Mouse (Mus musculus): ENCODE data around the gene Gm28042. TPM values are rescaled to one million over a fixed set of nuclear protein-coding genes. Genes with fewer than 3 reads are reported as not detected.

The Gm28042 gene
- polyA plus RNA-seq, 1 experiment from 2014 or later = 1.3 TPM

DNA sequence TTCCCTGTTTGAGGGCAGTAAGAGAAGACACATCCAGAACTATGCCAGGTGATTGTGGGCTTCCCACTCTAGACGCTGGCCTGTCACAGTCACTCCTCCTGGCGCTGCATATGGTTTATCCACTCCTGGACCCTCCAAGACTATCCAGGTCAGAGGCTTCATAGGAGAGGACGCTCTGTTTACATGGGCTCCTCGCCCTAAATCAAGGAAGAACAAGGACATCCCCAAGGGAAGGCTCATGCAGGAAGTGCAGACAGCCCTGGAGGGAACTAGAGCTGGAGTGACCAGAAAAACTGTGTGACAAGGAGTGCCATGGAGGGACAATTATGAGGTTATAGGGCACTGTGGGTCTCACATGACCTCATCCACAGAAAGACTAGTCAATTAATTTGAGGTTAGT, 29.9 kb upstream of the Gm28042 start:
- WGBS = 71% methylated on average over 4 of the region's 4 CpGs
- 0 out of 2 replicates have a peak, but pooled peaks cover 5% of the 10 kb centered on the region for H3K36me3 ChIP-seq (ENCODE audit: control insufficient read depth, insufficient read depth)
- no peak overlapping the region for H3K4me2 ChIP-seq (replicated peaks; ENCODE audit: low read depth)
- H3K9ac ChIP-seq (ENCODE audit: low read depth, low read length) = no peak overlapping the region
- no peaks in the 10 kb centered on the region for H3K27me3 ChIP-seq (replicated peaks; ENCODE audit: control insufficient read depth, insufficient read depth, low read length)
- H3K4me1 ChIP-seq (replicated peaks; ENCODE audit: control insufficient read depth, insufficient read depth, low read length) = peaks cover 16% of the 10 kb centered on the region
- peak overlapping the region; percentile 50; the same call in 1 of the 2 replicates for H3K27ac ChIP-seq (ENCODE audit: low read depth, low read length)
- no peak for ATAC-seq
- no peaks in the 10 kb centered on the region for H3K9me3 ChIP-seq (ENCODE audit: control insufficient read depth)
- no peak for TF ChIP-seq CTCF (IDR thresholded peaks at IDR 0.05; ENCODE audit: low read depth)
- H3K4me3 ChIP-seq (ENCODE audit: low read depth, low read length) = no peak overlapping the region

DNA sequence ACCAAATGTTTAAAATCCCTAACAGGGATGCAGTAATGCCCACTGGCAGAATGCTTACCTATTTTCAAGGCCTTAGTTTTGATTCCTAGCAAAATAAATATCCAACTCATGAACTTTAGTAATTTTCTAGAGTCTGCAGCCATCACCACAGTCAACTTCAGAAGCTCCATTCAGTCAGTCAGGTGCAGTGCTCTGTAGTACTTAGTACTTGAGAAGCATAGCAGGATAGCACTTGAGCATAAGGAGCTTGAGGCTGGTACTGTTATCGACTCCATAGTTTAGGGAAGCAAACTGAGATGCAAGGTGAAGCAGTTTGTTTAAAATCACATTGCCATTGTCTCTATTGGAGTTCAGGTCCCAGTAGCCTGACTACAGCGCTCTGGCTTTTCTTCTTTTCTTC, 27.6 kb upstream of the Gm28042 start:
- H3K4me1 ChIP-seq (replicated peaks; ENCODE audit: control insufficient read depth, insufficient read depth, low read length) = peaks cover 12% of the 10 kb centered on the region
- H3K9me3 ChIP-seq (ENCODE audit: control insufficient read depth) = no peaks in the 10 kb centered on the region
- 94% methylated on average over 2 of the region's 2 CpGs for WGBS
- H3K36me3 ChIP-seq (ENCODE audit: control insufficient read depth, insufficient read depth) = 0 out of 2 replicates have a peak, but pooled peaks cover 5% of the 10 kb centered on the region
- TF ChIP-seq CTCF (IDR thresholded peaks at IDR 0.05; ENCODE audit: low read depth) = no peak
- no peak overlapping the region for H3K4me2 ChIP-seq (replicated peaks; ENCODE audit: low read depth)
- no peak overlapping the region for H3K9ac ChIP-seq (ENCODE audit: low read depth, low read length)
- no peak overlapping the region for H3K27ac ChIP-seq (ENCODE audit: low read depth, low read length)
- ATAC-seq = no peak
- H3K27me3 ChIP-seq (replicated peaks; ENCODE audit: control insufficient read depth, insufficient read depth, low read length) = no peaks in the 10 kb centered on the region
- H3K4me3 ChIP-seq (ENCODE audit: low read depth, low read length) = no peak overlapping the region

DNA sequence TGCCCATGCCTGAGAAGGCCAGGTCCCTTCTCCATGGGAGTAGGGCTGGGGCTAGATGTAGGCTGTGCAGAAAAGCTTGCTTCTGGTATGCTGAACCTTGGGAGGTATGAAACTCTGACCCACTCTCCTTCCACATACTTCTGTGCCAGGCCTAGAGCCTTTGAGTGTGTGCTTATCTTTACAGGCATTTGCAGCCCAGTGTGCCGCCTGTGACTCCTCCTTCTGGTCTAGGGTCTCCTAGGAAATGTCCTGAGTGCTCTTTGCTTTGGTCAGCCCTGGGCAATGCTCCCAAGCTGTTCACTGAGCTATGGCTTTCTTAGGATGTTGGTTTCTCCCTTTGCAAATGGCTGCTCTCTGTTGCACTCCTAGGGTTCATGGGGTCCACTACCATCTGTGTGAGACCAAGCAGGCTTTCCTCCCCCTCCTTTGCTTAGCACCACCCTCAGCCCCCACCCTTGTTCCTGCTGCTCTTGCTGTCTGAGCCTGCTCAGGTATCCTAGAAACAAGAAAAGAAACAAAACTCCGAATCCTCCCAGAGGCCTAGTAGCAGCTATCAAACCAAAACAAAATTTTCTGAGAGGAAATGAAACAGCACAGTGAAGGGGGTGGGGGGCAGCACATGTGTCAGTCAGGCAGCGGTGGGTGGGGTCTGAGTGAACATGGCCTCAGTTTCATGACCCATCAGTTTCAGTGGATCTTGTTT, 26.3 kb upstream of the Gm28042 start:
- H3K4me2 ChIP-seq (replicated peaks; ENCODE audit: low read depth) = no peak overlapping the region
- no peak overlapping the region for H3K4me3 ChIP-seq (ENCODE audit: low read depth, low read length)
- 66% methylated on average over 3 of the region's 3 CpGs for WGBS
- ATAC-seq = no peak
- H3K9me3 ChIP-seq (ENCODE audit: control insufficient read depth) = no peaks in the 10 kb centered on the region
- no peak for TF ChIP-seq CTCF (IDR thresholded peaks at IDR 0.05; ENCODE audit: low read depth)
- H3K9ac ChIP-seq (ENCODE audit: low read depth, low read length) = no peak overlapping the region
- peaks cover 5% of the 10 kb centered on the region; the same call in 1 of the 2 replicates for H3K4me1 ChIP-seq (replicated peaks; ENCODE audit: control insufficient read depth, insufficient read depth, low read length)
- H3K27ac ChIP-seq (ENCODE audit: low read depth, low read length) = no peak overlapping the region
- H3K27me3 ChIP-seq (replicated peaks; ENCODE audit: control insufficient read depth, insufficient read depth, low read length) = no peaks in the 10 kb centered on the region
- 0 out of 2 replicates have a peak, but pooled peaks cover 5% of the 10 kb centered on the region for H3K36me3 ChIP-seq (ENCODE audit: control insufficient read depth, insufficient read depth)

DNA sequence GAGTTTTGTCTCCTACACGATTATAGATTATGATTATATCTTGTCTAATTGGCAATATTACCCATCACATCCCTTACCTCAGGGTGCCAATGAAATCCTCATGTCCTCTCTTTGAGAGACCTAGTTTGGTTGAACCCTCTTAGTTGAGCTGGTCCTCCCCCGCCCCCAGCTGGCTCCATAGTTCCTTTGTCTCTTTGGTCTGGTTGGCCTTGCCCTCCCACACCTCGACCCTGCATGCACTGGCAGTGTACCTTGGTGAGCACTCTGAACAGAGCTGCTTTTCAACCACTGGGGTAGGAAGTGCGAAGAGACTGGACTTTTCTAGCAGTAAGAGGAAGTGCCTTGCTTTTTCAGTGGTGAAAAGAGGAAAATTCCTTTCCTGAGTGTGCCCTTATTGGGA, 25.3 kb upstream of the Gm28042 start:
- Histone ChIP-seq H3K36me3 (ENCODE audit: control insufficient read depth, insufficient read depth) (0 out of 2 replicates have a peak, but pooled peaks cover 5% of the 10 kb centered on the region), H3K4me1 (replicated peaks; ENCODE audit: control insufficient read depth, insufficient read depth, low read length) (peaks cover 5% of the 10 kb centered on the region; the same call in 1 of the 2 replicates), H3K9ac (ENCODE audit: low read depth, low read length) (no peak overlapping the region), H3K27me3 (replicated peaks; ENCODE audit: control insufficient read depth, insufficient read depth, low read length) (no peaks in the 10 kb centered on the region), H3K4me3 (ENCODE audit: low read depth, low read length) (no peak overlapping the region), H3K9me3 (ENCODE audit: control insufficient read depth) (no peaks in the 10 kb centered on the region), H3K27ac (ENCODE audit: low read depth, low read length) (no peak overlapping the region), H3K4me2 (replicated peaks; ENCODE audit: low read depth) (no peak overlapping the region)
- no peak for ATAC-seq
- no peak for TF ChIP-seq CTCF (IDR thresholded peaks at IDR 0.05; ENCODE audit: low read depth)
- 74% methylated on average over 4 of the region's 4 CpGs for WGBS

DNA sequence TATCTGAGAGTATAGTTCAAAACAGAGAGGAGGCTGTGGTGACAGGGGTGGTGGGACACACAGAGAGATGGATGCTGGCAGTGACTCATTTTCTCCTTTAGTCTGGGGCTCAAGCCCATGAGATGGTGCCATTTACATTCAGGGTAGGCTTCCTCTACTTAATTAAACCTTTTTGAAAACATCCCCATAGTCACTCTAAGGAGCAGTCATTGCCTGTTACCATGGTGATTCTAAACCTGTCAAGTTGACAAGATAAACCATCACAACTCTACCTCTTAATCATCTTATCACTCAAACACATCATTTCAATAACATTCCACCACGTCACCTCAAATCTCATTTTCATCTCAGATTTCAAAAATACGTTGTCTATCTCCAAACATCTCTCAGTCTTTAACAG, 23.3 kb upstream of the Gm28042 start:
- H3K4me1 ChIP-seq (replicated peaks; ENCODE audit: control insufficient read depth, insufficient read depth, low read length) = no peaks in the 10 kb centered on the region
- no peak overlapping the region for H3K4me2 ChIP-seq (replicated peaks; ENCODE audit: low read depth)
- ATAC-seq = no peak
- H3K36me3 ChIP-seq (ENCODE audit: control insufficient read depth, insufficient read depth) = 0 out of 2 replicates have a peak, but pooled peaks cover 5% of the 10 kb centered on the region
- H3K9me3 ChIP-seq (ENCODE audit: control insufficient read depth) = no peaks in the 10 kb centered on the region
- H3K27ac ChIP-seq (ENCODE audit: low read depth, low read length) = no peak overlapping the region
- TF ChIP-seq CTCF (IDR thresholded peaks at IDR 0.05; ENCODE audit: low read depth) = no peak
- no peak overlapping the region for H3K4me3 ChIP-seq (ENCODE audit: low read depth, low read length)
- no peaks in the 10 kb centered on the region for H3K27me3 ChIP-seq (replicated peaks; ENCODE audit: control insufficient read depth, insufficient read depth, low read length)
- WGBS = 89% methylated on average over 2 of the region's 2 CpGs
- H3K9ac ChIP-seq (ENCODE audit: low read depth, low read length) = no peak overlapping the region

DNA sequence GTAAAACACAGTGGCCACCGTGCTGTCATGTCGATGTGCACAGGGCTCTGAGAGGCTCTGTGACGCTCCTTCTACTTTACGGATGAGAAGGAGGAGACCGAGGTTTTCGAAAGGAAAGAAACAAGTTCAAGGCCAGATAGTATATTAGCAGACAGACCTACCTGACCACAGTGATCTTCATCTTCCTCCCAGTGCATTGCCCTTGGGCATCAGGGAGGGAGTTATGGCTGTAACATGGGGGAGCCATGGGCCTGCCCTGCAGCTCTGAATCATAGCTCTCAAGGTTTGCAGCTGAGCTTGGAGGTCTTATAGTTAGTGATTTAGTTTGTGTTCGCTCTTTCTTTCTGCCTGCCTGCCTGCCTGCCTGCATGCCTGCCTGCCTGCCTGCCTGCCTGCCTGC, 20.6 kb upstream of the Gm28042 start:
- Histone ChIP-seq H3K9ac (ENCODE audit: low read depth, low read length) (no peak overlapping the region), H3K27me3 (replicated peaks; ENCODE audit: control insufficient read depth, insufficient read depth, low read length) (no peaks in the 10 kb centered on the region), H3K4me3 (ENCODE audit: low read depth, low read length) (no peak overlapping the region), H3K4me2 (replicated peaks; ENCODE audit: low read depth) (no peak overlapping the region), H3K27ac (ENCODE audit: low read depth, low read length) (no peak overlapping the region), H3K4me1 (replicated peaks; ENCODE audit: control insufficient read depth, insufficient read depth, low read length) (no peaks in the 10 kb centered on the region), H3K9me3 (ENCODE audit: control insufficient read depth) (no peaks in the 10 kb centered on the region), H3K36me3 (ENCODE audit: control insufficient read depth, insufficient read depth) (no peaks in the 10 kb centered on the region)
- no peak for TF ChIP-seq CTCF (IDR thresholded peaks at IDR 0.05; ENCODE audit: low read depth)
- no peak for ATAC-seq
- WGBS = 91% methylated on average over 7 of the region's 7 CpGs
